Mouse (Mus musculus): ENCODE measurements around the gene Rdh13.
"Not testable (repeated sequence)": the region's sequence is repeated elsewhere in the genome, so short reads cannot be mapped to it uniquely, and the experiment has no call there.

The Rdh13 gene

GRCm38 (mm10) chr7:4432026-4432425 is 13.4 kb downstream of the Rdh13 start:
- in situ Hi-C loops (cut with MboI): loop anchor here (10.0 kb wide), 1 partner anchor 307 kb away; no protein-coding TSS in a partner anchor

GRCm38 (mm10) chr7:4431548-4431947 is 13.9 kb downstream of the Rdh13 start:
- in situ Hi-C loops (cut with MboI): loop anchor here (10.0 kb wide), 1 partner anchor 307 kb away; no protein-coding TSS in a partner anchor

GRCm38 (mm10) chr7:4430246-4430844 is 15.1 kb downstream of the Rdh13 start:
- in situ Hi-C loops (cut with MboI): loop anchor here (10.0 kb wide), 1 partner anchor 306 kb away; no protein-coding TSS in a partner anchor

DNA sequence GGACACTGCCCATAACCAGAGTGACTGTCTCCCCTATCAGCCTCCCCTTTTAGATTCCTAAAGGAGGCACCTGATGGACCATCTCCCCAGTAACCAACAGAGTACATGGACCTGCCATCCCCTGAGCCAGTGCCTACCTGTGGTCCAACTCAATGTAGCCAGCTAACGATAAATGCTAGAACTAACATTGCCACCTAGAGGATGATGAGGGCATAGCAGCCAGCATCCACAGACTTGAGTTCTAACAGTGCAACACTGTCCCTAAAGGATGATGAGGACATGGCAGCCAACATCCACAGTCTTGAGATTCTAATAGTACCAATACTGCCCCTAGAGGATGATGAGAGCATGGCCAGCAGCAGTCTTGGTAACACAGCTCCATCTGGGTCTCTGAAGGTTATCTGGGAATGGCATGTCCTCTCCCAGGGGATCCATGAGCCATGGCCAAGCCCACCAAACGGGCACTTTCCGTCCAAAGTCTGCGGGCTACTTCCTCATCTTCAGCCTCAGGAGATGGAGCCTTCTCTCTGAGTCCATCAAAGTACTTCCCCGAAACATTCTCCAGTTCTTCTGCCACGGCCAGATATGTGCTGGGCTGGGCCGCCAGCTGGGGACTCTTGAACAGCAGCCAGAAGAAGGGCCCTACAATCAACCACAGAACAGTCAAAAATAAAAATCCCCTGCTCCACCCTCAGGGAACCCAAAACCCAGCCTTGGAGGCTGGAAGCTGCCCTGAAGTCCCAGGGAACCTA is 18.1 kb downstream of the Rdh13 start:
- in situ Hi-C loops (cut with MboI): no loop called here

- in situ Hi-C loops (cut with MboI): no loop called here
Measured at GRCm38 (mm10) chr7:4420230-4420629, 25.2 kb downstream of the Rdh13 start.

- in situ Hi-C loops (cut with MboI): no loop called here
Measured at GRCm38 (mm10) chr7:4419681-4420080, 25.8 kb downstream of the Rdh13 start.

- in situ Hi-C loops (cut with MboI): not testable (repeated sequence)
Measured at GRCm38 (mm10) chr7:4412406-4412805, 33.0 kb downstream of the Rdh13 start.

- in situ Hi-C loops (cut with MboI): no loop called here
Measured at GRCm38 (mm10) chr7:4397730-4398129, 47.7 kb downstream of the Rdh13 start, which contains the start of gene Gp6. Gp6 (minus strand) TSS chr7:4397744.
